Mouse (Mus musculus): ENCODE data around the gene Rpl37a.

The Rpl37a gene

DNA sequence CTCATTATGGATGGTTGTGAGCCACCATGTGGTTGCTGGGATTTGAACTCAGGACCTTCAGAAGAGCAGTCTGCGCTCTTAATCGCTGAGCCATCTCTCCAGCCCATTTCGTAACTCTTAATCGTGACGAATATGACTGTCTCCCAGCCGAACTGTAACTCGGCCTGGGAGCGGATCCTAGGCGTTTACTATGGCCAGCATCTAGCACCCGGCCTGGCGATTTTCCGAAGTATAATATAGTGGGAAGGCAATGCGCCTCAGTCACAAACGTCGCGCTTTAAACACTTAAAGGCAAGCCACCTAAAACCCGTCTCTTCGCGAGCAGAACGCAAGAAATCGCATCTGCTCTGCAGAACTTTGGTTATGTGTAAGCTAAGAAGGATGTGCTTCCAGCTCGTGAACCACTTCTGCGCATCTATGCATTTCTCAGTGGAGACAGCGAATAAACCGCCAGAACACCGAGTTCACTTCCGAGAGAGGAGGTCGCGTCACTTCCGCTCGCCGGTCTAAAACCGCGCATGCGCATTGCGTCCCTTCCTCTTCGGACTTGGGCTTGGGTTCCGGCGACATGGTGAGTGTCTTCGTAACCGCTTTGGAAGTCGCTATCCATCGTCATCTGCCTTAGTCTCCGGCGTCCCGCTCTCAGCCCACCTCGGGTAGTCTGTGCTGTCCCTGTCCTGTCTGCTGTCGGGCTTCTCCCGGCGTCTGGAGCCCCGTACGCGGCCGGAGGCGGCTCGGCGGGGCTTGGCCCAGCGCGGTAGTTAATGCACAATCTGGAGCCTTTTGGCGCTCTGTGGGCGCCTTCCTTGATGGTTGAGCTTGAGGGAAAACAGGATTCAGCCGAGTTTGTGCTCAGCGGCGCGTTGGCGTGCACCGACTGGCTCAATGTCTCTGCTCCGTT lies at the start of gene Rpl37a:
Gene Rpl37a, plus strand, starts transcription at position 538 of the 901 bp plus-strand sequence.
- DNase-seq, result peak; percentile 96 to 97

DNA sequence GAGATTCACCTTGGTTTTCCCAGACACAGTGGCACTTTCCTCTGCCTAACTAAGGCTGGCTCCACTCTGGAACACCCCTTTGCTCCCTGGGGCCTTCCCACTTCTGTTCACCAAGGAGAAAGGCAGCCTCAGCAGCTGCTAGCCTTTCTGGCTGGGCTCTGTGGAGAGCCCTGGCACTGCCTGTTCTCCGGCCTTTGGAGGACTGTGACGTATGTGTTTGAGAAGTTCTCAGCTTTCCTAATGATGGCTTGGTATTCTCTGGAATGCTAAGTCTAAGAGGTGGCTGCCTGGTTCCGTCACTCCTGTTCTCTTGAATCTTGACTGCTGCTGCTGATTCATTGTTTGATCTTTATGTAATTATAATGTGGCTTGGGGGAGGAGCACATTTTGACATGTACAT lies 38.0 kb upstream of the Rpl37a start:
- no peak for DNase-seq

DNA sequence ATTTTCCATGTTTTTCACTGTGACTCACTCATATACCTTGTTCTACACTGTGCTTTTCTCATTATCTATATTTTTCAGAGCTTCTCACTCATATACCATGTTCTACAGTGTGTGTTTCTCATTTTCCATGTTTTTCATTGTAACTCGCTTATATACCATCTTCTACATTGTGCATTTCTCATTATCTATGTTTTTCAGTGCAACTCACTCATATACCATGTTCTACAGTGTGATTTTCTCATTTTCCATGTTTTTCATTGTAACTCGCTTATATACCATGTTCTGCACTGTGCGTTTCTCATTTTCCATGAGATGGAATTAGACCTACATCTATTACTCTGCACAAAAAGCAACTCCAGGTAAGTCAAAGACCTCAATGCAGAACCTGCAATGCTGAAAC lies 14.8 kb upstream of the Rpl37a start:
- no peak for DNase-seq

DNA sequence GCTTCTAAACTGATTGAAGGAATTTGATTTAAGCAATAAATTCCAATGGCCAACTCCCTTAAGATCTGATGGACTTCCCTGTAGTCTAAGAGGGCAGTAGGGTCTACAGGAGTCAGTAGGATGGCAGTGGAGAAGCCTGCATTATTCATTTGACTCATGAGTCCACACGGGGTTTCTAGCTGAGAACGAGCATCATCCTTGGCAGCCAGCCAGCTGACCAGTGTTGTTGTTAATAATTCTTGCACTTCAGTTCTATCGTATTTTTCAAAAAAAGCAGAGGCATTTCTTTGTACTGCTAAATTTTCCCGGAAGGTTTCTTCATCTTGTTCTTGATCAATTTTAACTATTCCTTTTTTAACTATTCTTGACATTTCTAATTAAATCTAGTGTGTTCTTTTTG lies 12.4 kb upstream of the Rpl37a start:
- DNase-seq, result no peak

DNA sequence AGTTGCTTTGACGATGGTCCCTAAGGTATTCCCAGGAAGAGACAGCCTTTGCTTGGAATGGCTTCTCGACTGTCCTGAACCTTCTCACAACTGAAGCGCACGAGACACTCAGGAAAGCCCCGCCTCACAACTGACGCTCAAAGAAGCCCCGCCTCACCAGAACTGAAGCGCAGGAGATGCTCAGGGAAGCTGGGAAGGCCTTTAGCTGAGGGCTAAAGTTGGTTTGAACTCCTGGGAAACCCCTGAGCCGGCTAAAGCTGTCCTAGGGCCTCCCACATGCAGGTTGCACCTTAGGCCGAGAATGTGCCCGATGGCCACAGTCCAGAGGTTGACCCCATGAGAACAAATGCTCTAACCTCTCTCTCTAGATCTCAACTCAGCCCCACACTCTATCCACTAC lies 10.6 kb upstream of the Rpl37a start, which contains the start of gene Ankar:
Gene Ankar, minus strand, starts transcription at position 101 of the 400 bp plus-strand sequence.
- no peak for DNase-seq

DNA sequence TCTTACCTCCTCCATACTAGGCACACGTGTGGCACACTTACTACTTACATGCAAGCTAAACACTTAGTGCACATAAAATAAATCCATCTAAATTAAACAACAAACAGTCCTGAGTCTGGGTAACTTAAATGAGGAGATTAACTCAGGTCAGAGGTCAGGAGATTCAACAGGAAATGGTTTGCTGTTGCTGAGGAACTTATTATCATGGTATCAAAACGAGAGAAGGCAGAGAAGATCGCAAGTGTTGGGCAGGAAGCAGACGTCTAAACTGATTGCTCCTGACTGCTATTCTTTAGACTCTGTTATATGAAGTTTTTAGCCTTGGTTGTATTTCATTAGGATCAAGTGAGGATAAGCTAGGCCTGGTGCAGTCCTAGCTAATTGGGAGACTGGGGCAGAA lies 3.6 kb upstream of the Rpl37a start:
- no peak for DNase-seq

DNA sequence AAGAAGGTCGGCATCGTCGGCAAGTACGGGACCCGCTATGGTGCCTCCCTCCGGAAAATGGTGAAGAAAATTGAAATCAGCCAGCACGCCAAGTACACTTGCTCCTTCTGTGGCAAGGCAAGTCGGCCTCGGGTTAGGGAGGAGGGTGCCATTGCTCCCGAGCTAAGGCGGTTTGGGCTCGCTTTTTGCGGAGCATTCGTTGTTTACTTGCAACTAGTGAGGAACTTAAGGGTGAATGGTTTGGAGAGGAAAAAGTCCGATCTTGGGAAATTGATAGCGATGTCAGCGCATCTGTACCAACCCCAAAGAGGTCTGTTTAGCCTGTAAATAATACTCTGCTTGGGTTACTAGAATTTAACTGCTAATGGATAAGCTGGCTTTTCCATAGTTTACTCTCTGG lies 594 bp downstream of the Rpl37a start:
- peak in 1 of 2 experiments; percentile 35 for DNase-seq

DNA sequence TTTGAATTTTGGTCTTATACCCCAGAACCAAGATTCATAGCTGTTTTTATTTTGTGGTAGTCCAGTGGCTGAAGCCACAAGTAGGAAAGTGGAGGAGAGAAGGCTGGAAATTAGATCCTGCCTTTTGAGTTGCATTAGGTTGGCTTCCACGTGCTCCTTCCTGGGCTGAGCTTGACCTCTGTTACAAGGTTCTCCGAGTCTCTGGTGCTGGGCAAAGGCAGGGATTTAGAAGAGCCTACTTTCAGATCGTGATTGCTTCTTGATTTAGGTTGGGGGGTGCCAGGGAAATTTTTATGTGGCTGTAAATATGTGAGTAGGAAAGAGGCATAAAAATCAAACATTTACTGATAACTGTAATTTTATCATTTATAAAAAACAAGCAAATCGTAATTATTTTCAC lies 3.5 kb downstream of the Rpl37a start:
- no peak for DNase-seq

DNA sequence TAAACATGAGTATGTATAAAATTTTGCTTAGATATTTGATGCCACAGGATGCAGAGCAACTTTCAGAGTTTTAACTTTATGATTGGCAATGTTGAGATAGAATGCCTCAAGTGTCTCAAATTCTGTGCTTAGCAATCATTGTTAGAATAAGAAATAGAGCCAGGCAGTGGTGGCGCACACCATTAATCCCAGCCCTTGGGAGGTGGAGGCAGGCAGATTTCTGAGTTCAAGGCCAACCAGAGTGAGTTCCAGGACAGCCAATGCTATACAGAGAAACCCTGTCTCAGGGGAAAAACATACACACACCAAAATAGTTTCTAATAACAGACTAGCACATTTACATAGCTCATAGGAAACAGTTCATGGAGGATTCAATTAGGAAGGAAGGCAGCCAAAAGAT lies 4.0 kb downstream of the Rpl37a start:
- DNase-seq, result no peak

DNA sequence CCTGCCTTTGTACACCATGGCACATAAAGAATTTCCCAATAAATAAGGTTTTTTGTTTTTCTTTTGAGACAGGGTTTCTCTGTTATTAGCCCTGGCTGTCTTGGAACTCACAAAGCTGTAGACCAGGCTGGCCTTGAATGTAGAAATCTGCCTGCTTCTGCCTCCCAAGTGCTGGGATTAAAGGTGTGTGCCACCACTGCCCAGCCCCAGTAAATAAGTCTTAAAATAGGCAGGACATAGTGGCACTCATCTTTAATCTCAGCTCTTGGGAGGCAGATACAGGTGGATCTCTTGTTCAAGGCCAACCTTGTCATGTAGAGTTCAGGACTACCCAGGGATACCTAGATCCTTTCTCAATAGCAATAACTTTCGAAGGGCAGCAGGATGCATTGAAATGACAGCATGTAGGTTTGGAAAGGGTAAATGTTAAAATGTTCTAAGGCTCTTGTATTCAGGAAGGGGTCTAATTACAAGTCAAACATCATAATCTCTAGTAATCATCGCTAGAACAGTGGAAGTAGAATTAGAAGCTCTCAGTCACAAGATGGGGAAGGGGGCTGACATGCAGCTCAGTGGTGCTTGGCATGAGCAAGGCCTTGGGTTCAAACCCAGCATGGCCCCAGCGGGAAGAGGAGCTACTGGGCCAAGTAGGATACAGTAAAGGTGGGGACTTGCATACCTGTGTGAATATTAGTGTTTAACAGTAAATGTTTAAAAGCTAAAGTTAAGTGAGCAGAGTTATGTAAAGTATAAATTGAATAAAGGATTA lies 4.7 kb downstream of the Rpl37a start:
- DNase-seq, result no peak

DNA sequence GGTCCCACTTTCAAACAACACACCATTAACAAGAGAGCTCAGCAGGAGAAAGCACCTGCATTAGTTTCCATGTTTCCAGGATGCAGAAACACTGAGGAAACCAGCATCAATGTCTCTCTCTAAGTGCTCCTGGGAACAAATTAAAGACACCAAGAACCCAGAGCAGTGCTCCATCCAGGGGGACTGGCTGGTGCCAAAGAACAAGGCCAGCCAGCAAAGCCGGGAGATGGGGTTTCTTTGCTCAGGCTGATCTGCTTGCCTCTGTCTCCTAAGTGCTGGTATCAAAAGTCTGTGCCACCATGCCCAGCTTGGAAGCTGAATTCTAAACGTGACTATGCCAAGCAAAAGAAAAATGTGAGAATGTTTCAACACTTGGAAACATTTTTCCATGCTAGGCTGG lies 5.3 kb downstream of the Rpl37a start:
- no peak for DNase-seq

DNA sequence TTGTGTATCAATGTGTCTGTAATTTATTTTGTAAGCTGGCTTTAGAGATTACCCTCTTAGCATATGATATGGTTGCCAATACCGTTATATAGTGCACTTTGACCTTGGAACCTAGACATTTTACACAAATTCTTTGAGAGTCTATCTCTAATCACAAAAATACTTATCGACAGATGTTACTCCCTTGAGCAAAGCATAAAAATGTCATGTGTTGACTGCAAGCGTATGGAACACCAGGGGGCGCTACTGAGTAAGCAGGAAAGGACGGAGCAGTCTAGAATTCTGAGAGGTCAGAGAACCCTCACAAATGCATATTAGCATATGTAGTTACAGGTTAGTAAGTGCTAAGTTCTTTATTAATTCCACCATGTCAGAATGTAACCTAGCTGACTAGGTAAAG lies 5.8 kb downstream of the Rpl37a start:
- peak; percentile 75 to 90 for DNase-seq

DNA sequence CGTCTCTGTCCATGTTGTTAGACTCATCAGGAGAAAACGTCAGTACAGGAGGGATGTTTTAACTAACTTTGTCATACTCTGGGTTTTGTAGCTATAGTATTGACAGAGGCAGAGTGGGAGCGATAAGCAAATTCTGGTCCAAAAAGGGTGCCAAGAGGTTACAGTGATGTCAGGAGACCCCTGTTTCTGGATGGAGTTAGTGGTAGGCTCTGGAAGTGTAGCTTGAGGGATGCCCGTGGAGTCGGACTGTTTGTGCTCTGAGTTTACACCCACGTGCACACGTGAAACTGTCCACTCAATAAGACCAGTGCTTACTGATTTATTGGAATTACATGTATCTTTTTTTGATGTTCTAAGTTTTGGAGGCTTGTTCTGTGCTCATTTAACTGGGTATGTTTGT lies 6.5 kb downstream of the Rpl37a start:
- no peak for DNase-seq

DNA sequence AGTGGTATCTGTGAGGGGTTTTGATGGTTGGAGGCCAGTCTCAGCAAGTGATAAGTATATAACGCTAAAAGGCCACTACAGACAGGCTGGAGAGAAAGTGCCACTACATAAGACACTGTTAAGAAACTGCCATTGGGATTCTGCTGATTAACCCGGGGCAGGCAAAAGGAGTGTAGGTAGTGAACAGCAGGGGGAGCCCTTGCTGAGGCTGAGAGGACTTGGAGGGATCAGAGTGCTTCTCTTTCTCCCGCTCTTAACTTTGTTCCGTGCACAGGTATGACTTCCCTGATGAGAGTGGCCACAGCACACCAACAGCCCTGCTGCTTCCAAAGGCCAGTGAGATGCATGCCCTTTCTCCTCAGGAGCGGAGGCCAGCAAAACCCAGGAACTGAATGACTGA lies 7.8 kb downstream of the Rpl37a start:
- peak; percentile 73 to 83 for DNase-seq

DNA sequence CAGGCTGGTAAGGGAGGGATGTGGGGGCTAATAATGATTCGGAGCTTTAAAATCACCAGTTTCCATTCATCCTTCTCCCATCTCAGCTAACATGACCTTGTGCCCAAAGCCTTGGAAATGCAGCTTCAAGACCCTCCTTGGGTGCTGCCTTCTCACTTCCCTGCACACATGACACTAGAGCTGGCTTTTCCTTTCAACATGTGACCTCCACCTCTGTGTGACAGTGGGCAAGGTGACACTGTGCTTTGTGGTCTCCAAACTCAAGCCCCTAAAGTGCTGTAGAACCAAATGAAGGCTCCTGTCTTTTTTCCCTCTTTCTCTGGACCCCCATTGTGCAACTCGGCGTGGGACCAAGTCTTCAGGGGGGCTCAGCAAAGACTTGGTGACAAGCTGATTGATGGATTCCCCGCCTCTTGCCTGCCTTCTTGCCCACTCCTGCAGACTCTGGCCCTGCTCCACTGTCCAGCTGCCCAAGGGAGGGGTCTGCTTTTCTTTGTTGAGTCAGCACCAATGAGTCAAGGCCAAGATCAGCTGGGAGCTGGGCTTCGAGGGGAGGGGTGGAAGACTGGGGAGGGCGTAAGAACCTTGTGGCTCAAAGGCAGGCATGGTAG lies 9.1 kb downstream of the Rpl37a start:
- DNase-seq, result no peak

DNA sequence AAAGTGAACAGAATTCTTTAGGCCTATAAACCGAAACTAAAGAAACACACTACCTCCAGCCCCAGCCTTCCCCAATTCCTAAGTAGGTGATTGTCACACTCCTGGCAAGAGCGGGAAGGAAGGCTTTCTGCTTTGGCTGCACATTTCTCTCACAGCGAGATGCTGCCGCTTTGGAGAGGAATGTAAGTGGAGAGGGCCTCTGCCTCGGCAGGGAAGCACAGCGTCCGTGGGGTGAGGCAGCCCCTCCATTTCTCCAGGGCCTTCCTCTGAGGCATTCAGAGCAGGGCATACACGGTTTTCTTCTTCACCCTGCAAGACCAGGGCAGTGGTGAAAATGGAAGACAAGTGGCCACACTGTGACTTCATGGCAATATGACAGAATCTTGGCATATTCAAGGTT lies 11.6 kb downstream of the Rpl37a start:
- peak; percentile 59 to 64 for DNase-seq

DNA sequence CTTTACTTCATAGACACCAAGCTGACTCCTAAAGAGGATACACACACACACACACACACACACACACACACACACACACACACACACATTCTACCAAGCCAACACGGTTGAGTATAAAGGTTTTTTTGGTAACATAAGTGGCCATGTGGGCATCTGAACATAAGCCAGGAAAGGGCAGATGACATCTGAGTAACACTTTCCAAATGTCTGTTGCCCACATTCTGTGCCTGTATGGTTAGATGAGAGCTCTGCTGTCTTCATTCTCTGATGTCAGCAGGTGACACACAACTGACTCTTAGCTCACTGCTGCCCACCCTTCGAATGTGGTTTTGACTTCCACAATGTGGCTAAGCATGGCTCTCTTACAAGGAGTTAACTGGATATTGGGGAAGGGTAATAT lies 13.3 kb downstream of the Rpl37a start:
- peak; percentile 53 to 73 for DNase-seq

DNA sequence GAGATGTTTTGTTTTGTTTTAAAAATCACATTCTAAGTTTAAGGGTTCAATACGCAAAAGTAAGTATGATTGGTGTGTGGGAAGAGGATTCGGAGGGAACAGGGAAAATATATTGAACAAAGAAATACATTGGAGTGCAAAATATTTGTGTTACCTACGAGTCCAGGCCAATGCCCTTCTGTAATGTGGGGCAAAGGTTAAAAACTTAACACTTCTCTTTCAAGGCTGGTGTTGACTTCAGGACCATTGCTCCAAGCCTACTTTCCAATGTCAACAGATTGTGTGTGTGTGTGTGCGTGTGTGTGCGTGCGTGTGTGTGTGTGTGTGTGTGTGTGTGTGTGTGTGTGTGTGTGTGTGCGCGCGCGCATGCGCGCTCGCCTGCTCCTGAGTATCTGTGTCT lies 14.9 kb downstream of the Rpl37a start:
- DNase-seq, result peak in 1 of 2 experiments; percentile 1

DNA sequence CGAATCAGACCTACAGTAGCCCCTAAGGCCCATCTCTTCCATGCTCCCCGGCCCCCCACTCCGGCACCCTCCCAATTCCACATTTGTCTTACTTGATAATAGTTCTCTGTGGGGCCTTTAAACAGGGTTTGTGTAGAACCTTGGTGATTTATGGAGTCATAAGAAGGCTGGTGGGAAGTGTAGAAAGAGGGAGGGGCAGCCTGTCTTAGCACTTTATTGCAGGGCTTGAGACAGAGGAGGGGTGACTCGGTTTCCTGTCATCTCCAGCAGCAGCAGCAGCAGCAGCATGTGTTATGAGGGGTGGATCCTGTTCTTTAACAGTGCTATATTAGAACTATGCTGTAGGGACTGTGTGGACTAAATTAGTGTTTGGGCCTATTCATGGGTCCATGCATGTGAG lies 17.7 kb downstream of the Rpl37a start:
- DNase-seq, result no peak

DNA sequence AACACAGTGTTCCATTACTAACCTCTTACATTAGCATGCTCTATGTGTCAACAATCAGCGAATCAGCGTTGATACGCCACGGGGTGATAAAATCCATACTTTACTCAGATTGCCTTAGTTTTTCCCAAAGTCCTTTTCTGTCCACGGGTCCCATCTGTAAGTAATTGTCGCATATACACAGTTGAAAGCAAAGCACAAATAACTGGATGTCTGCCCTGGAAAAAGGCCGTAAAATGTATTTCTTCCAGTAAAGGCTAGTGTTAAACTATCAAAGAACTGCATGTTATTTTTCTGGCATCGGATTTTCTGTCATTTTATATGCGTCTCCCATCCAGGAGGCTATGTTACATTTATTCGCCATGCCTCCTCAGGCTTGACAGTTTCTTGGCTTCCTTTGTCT lies 19.0 kb downstream of the Rpl37a start:
- DNase-seq, result no peak

DNA sequence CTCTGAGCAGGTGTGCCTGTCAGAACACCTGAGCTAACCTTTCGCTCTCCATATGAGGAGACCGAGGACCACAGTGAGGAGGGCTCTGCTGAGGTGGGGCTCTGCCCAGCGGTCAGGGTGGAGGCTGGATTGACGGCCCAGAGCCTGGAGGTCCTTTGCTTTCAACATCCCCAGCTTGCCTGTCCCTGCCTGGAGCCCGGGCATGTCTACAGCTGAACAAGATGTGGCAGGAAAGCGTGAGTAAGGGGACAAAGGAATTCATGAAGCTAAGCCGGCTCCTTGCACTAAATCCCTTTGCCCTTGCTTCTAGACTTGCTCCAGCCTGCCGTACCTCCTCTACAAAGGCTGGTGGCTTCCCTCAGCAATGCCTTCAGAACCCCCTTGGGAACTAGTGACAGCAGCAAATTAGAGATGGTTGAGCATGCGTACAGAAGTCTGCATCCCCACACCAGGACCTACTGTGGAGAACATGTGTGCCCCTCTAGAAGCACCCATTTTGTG lies 22.2 kb downstream of the Rpl37a start:
- DNase-seq, result no peak

DNA sequence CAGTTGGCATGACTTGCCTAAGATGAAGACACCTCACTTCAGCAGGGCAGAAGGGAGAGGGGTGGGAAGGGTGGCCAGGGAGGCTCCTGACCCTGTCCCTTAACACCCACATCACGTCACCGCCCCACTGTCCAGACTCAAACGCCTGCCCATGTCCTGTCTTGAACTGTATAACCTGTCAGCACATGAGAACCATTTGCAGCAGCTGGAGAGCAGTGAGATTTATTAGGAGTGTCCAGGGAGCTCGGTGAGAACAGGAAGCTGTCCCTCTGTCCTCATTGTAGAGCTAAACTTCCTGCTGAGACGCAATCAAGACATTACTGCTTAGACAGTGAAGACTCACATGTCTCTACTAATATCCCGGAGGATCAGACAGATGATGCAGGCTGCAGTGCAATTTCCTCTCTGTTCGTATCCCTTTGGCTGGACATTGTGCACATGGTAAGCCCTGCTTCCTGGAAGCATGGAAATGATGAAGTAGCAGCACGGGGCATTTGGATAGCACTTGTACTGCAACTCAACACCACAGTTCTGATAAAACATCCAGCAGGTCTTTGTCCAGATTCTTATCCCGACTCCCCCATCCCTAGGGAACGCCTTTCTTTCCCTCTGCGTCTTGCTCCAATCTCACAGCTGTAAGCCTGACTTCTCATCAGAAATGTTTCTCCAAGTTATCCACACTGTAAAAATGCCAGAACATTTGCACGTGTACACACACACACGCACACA lies 25.5 kb downstream of the Rpl37a start:
- no peak for DNase-seq
